ENCODE assay signal across 1 mouse cellular context in the genomic region with DNA sequence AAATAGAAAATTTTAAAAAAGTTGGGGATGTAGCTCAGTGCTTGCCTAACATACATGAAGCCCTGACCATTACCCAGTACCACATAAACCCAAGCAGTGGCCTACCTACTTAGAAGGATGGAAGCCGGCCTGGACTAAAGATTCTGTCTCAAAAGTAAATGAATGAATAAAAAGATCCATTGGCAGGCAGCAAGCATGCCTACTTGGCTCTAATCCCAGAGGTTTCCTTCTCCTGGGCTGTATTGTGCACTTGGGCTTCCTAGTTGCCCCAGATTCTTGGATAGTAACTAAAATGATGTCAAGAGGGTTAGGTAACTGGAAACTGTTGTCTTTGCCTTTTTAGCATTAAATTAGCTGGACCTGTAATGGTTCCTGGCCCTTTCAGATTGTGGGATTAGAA.
TF ChIP-seq lines count a peak whose summit lies in the region.

No protein-coding gene starts in this region.

TF ChIP-seq in MEL, 35 proteins besides CTCF, POLR2A, EP300 and RAD21:
- 0 out of 2 replicates have a peak, but pooled peaks have one; percentile 15 for TF ChIP-seq MXI1 (IDR thresholded peaks at IDR 0.05; ENCODE audit: low read depth, low read length)
- TF ChIP-seq POLR2AphosphoS2 (IDR thresholded peaks at IDR 0.05; ENCODE audit: low read length), result no peak
